Mouse (Mus musculus): Measurements from ENCODE around the gene Uimc1.

DNA sequence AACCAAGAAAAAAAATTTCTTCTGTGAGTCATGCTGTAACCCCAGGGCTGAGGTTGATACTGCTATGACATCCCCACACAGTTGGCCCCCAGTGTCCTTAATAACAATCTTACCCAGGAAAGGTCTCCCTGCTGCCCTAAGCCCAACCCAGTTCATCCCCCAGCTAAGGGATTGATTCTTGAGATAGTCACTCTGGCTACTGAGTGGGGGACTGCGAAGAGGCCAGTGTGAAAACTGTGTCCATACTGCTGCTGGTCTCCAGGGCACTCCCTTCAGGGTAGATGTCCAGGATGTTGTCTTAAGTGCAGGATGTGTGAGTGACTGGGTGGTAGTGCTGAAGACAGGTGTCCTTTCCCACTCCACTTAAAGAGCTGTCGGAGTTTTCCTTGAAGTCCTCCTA is 33.3 kb upstream of the Uimc1 start, which contains the start of gene Gm17617:
- no peak for TF ChIP-seq GATA1 (IDR thresholded peaks at IDR 0.05; ENCODE audit: low read depth, low read length)
- TF ChIP-seq SIN3A (IDR thresholded peaks at IDR 0.05; ENCODE audit: low read length): no peak
- no peak for TF ChIP-seq POLR2A (IDR thresholded peaks at IDR 0.05; ENCODE audit: control insufficient read depth in 1 of 2, insufficient read depth in 1 of 2, low read depth in 1 of 2, low read length in 2 of 2, poor library complexity in 1 of 2)
- no peak for TF ChIP-seq CTCF (IDR thresholded peaks at IDR 0.05 in 2 of 3, conservative IDR thresholded peaks at IDR 0.05 in 1 of 3; ENCODE audit: control insufficient read depth in 1 of 3, insufficient read depth in 1 of 3, low read depth in 2 of 3, low read length in 3 of 3, poor library complexity in 1 of 3, severe bottlenecking in 1 of 3)
- TF ChIP-seq USF1 (IDR thresholded peaks at IDR 0.05; ENCODE audit: low read depth, low read length): no peak
- TF ChIP-seq EP300 (IDR thresholded peaks at IDR 0.05; ENCODE audit: low read depth in 1 of 2, low read length in 2 of 2): no peak
- TF ChIP-seq HCFC1 (IDR thresholded peaks at IDR 0.05; ENCODE audit: low read depth, low read length): no peak
- no peak for TF ChIP-seq TCF12 (IDR thresholded peaks at IDR 0.05; ENCODE audit: low read depth, low read length)
- TF ChIP-seq E2F4 (IDR thresholded peaks at IDR 0.05; ENCODE audit: borderline replicate concordance, low read depth, low read length): no peak
- TF ChIP-seq SMC3 (IDR thresholded peaks at IDR 0.05; ENCODE audit: low read depth, low read length): no peak
